Mouse (Mus musculus): ENCODE measurements around the gene Mst1r.

Gene Mst1r

DNA sequence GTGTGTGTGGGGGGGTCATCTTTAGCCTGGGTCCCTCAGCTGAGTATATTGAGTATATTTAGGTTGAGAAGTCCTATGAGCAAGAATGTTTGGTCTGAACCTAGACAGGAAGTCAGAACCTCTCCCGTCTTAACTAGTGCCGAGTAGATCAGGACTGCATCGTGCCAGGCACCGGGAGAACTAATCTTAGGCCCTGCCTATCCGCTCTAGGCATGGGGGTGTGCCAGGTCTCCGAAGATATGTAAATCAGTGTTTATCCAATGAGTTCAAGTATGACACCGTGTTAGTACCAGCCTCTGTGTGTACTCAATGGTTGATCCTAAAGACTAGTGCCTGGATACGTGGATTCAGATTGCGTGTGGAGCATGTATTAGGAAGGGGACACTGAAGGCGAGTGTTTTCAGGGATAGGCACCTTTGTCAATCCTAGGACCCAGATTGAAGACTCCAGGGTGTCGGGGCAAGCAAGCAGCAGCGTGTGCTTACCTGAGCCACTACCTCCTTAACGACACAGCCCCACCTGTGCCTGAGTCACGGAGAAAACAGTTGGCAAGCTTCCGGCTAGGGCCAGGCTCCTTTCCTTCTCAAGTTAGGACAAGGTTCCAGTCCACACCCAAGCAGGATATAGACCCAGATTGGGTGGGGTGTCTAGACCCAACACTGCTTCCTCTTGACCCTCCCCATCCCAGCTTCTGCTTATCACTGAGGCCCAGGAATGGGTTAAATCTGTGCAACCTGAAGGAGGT, 3.5 kb downstream of the Mst1r start:
- intact Hi-C loops (cut with DNase I) = no loop called here

DNA sequence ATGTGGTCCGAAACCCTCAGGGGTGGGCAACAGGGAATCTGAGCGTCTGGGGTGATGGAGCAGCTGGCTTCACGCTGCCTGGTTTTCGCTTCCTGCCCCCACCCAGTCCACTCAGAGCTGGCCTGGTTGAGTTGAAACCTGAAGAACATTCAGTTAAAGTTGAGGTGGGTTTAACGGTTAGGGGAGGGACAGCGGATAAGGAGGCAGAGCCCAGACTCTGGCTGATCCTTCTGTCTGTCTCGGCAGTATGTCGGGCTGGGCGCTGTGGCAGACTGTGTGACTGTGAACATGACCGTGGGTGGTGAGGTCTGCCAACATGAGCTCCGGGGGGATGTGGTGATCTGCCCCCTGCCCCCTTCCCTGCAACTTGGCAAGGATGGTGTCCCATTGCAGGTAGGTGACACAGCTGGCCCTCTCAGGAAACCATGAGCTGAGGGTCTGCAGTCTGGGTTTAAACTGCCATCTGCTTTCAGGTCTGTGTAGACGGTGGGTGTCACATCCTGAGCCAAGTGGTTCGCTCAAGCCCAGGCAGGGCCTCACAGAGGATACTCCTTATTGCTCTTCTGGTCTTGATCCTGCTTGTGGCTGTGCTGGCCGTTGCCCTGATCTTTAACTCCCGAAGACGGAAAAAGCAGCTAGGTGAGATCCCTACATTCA, 8.2 kb downstream of the Mst1r start:
- intact Hi-C loops (cut with DNase I) = no loop called here

DNA sequence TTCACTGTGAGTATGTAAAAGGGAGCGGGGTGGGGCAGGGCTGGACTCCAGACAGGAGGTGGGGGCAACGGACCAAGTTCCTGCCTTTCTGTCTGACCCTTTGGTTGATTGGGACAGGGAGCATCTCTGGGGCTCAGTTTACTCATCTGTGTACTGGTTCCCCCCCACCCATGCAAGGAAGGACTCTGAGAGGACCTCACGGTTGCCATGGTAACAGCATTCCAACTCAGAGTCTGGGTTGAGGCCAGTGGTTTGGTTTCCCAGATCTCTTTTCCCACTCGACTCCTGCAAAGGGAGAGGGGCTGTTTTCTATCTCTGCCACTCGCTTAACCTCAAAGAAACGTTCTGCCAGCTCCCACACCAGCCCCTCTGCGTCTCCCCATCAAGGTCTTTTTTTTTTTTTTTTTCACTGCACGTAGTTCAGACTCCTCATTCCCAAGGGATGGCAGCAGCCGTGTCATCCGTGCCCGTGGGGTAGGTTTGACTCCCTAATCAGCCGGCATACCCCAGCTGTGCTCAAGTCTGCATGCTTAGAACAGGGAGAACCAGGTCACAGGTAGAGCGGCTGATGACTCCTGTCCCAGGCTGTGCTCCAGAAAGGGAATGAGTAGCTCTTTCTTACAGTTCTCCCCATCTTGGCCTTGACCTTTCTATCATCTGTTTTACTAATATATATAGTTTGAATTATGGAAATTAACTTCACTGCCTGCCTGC, 11.4 kb downstream of the Mst1r start:
- intact Hi-C loops (cut with DNase I) = no loop called here

DNA sequence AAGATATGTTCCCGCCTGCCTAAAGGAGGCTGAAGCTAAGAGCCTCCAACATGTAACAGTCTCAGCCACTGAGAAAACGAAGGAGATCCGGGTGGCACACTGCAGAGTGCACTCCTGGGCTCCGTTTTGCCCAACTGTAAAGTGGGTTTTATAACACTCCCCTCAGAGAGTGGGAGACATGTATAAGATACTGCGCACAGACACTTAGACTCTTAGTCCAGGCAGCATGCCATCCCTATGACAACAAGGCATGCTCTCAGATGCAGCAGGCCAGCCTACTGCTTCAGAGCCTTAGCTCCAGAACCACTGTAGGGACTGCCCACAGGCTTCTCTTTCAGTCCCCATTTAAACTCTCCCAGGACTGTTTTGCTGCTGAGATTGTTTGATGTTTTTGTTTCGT, 12.2 kb downstream of the Mst1r start:
- intact Hi-C loops (cut with DNase I) = no loop called here

DNA sequence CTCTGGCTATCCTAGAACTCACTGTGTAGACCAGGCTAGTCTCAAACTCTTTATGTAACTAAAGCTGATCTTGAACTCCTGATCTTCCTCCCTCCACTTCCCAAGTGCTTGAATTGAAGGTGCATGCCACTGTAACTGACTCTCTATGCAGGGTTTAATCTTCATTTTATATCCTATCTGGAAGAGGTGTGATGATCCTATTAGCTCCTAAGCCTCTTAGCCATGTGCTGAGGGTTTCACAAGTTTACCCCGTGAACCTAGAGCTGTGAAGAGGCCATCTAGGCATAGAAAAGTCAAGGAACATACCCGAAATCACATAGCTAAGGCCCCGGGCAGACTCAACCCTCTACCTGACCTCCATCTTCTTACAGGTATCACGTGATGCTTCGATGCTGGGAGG, 12.8 kb downstream of the Mst1r start:
- intact Hi-C loops (cut with DNase I) = no loop called here

DNA sequence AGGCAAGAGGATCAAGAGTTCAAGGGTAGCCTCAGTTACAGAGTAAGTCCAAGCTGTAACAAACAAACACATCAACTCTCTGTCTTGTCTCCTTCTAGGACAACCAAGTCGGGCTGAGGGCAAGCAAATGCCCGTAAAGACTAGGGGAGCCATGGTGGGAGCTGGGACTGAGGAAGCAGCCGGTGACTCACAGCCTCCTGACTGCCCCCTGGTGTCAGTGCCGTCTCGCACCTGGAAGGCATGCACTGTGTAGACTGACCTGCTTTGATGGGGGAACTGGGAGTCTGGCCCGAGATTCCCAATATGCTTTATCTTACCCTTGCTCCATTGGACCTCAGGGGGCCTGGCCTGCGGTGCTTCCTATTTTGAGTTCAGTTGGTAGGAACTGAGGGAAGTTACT, 16.3 kb downstream of the Mst1r start:
- intact Hi-C loops (cut with DNase I) = no loop called here

DNA sequence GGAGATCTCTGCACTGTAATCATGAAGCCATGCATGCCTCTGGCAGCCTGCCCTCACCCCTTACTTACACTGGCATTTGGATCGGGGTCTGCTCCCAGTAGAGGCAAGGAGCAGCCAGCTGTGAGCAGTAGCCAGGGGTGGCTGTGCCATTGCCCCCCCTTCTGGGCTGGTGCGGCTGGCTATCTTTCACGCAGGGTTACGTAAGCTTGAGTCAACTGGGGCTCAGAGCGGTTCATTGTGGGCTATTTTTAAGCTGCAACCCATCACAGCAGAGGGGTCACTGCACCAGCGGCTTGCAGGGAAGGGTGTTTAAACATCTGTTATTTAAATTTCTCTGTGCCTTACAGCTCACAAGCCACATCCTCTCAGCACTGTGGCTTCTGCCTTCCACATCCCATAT, 17.3 kb downstream of the Mst1r start:
- intact Hi-C loops (cut with DNase I) = no loop called here

DNA sequence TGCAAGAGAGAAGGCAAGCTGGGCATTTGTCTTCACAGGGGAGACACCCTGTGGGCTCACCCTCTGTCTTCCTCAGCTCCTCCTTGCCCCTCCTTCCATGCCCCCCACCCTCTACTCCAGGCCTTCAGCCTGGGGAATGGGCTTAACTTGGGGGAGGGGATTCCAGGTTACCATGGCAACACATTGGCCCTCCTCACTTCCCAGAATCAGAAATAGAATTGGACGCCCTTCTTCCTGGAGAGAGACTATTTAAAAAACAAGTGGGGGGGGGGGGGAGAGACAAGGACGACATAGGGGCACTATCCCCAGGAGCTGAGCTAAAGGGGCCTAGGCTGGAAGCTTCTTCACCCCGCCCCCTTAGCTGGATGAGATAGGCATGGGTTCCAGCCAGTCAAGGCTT, 18.6 kb downstream of the Mst1r start:
- intact Hi-C loops (cut with DNase I) = no loop called here

DNA sequence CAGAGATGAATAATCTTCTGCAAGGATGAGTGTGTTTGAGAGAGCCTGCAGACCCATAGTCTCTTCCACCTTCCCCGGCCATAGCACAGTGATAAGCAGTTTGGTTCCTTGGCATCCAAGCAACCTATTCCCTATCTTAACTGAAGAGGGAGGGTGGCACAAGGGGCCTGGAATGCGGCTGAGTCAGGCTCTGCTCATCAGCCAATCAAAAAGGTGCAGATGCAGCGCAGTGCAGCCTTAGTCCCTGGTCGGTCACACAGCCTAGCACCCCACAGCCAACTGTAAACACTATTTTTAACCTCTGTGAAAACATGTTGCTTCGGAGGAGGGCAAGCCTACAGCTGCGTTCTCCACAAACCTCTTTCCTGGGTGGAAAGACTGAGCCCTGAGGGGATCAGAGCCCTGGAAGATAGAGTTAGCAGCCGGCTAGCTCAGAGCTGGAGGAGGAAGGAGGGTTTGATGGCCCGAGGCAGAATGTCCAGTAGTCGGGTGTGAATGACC, 20.3 kb downstream of the Mst1r start:
- intact Hi-C loops (cut with DNase I) = no loop called here

DNA sequence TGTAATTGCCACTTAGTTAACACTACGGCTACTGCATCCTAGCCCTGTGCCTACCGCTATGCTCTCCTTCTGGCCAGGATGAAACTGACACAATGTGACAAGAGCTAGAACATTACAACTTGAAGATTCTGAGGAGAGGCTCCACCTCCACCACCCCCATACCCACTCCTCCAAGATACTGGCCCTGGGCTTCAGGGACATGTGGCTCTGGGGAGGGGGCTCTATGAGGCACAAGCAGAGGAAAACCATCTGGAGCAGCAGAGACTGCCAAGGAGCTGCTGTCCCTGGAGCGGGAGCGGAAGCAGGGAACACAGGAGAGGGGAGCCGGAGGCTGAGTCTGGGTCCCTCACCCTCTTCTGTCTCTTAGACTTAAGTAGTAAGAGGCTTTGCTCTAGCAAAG, 21.1 kb downstream of the Mst1r start:
- intact Hi-C loops (cut with DNase I) = no loop called here

DNA sequence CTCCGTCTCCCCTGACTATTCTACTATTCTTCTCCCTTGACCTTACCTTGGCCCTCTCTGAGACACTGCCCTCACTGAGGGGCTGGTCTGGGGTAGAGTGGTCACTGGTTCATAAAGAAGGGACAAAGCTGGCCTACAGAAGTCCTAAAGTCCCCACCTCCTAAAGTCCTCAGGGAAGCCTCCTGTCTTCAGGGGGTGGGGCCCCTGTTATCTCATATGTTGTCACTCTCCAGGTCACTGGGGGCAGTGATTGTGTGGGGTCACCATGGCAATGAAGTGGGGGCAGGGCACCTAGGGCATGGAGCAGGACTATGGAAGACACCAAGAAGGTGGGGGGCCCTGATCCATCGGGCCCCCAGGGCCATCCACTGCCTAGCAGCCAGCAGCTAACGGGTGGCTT, 21.5 kb downstream of the Mst1r start, which contains the start of gene Actl11:
Gene Actl11 (plus strand): TSS at position 301 of the 400 bp plus-strand sequence.
- intact Hi-C loops (cut with DNase I) = no loop called here

DNA sequence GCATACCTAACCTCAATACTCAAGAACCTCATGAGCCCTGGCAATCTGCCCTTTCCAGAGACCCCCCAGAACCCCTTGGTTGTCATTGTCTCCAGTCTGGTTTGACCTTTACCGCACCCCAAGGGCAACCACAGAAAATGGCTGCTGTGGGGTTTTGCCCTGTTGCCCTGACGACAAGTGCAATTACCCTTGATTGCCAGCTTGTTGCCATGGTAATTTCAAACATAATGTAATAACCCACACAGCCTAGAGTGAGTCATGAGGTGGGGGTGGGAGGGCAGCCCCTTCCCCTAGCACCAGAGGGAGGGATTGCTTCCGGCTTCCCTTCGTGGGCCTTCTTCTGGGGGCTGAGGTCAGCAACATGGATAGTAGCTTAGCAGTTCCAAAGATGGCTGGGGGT, 25.5 kb downstream of the Mst1r start:
- intact Hi-C loops (cut with DNase I) = no loop called here

DNA sequence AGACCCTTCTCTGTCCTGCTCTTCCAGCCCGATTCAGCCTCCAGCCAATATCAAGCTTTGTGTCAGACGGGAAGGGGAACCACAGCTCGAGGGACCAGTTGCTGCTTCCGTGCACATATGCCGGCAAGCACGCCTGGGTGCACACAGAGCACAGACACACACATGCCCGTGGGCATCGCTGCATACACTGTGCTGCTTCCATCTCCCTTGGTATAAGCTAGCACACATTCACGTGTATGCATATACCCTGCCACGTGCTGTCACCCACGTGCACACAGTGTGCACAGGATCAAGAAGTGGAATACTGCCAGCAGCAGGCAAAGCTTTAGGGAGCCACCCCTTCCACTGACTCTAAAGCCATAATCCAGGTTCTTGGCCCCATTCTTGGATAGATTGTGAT, 27.5 kb downstream of the Mst1r start:
- intact Hi-C loops (cut with DNase I) = no loop called here

DNA sequence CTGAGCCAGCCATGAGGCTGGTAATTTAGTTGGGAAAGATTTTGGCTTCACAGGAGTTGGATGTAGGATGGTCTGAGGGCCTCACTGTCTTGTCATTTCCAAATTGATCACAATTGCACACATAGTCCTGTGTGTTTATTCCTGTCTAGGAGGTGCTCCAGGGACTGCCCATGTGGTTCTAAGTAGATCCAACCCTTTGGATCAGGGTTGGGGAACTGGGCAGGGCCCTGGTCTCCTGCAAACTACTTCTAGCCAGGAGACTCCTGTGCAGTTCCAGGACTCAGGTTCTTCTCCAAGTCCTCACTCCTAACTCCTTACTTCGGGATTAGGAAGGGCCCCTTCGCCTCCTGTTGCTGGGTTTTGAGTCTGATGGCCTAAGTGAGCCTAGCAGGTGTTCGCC, 28.7 kb downstream of the Mst1r start, which contains the start of gene Camkv:
Gene Camkv (plus strand): TSS at position 301 of the 400 bp plus-strand sequence.
- intact Hi-C loops (cut with DNase I) = no loop called here

DNA sequence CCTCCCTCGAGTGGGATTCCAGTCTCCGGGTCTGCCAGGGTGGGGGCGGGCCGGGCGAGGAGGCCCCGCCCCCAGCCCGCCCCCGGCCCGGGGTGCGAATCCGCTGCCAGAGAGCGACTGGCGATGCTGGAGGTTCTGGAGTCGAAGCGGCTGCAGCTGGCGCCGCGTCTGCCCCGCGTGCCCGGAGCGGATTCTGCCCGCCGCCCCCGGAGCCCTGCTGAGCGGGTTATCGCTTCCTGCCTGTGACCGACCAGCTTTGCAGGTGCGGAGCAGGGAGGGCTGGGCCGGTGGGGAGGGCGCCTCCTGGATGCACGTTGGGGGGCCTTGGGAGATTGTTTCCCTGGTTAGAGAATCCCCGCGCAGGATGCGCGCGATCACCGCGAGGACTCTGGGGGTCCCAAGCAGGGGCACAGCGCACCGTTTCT, 29.1 kb downstream of the Mst1r start:
- intact Hi-C loops (cut with DNase I) = no loop called here

DNA sequence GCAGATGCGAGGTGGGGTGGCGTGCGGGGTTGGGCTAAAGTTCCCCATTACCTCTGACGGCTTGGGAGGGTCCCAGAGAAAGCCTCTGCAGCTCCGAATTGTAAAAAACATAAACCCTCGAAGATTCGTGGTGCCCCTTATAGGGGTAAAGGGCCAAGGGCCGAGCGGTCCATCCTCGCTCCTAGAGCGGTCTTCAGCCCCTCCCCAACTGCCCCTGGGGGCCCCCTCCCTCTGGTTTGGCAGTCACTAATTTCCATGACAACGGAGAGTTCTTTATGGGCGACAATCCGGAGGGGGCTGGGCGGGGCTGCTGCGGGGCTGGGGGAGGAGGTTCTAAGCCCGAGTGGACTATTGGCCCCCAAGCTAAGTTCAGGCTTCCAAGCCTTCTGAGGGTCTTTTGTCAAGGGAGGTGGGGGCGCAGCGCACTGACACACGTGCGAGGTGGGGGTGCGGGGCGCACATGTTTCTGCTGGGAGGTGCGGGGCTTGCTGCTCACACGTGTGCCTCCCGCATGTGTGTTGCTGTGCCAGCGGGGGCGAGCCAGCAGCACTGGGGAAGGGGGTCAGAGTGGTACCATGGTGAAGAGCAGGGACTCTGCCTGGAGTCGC, 29.6 kb downstream of the Mst1r start:
- intact Hi-C loops (cut with DNase I) = no loop called here

DNA sequence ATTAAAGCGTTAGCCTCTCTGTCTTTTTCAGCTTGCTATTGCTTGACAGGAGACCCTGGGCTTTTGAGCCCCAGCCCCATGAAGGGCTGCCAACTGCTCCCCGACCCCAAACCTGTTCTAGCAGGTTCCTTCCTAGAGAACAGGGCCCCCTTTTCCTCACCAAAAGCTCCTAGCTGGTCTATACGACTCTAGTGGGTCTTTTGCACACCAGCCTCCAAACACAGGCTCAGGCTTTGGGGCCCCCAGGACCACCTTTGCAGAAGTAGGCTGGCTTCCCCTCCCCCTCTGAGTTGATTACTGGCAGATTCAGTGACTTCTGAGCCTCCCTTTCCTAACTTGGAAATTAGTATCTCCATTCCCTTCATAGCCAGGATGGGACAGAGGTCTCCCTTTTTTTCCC, 30.2 kb downstream of the Mst1r start:
- intact Hi-C loops (cut with DNase I) = no loop called here

DNA sequence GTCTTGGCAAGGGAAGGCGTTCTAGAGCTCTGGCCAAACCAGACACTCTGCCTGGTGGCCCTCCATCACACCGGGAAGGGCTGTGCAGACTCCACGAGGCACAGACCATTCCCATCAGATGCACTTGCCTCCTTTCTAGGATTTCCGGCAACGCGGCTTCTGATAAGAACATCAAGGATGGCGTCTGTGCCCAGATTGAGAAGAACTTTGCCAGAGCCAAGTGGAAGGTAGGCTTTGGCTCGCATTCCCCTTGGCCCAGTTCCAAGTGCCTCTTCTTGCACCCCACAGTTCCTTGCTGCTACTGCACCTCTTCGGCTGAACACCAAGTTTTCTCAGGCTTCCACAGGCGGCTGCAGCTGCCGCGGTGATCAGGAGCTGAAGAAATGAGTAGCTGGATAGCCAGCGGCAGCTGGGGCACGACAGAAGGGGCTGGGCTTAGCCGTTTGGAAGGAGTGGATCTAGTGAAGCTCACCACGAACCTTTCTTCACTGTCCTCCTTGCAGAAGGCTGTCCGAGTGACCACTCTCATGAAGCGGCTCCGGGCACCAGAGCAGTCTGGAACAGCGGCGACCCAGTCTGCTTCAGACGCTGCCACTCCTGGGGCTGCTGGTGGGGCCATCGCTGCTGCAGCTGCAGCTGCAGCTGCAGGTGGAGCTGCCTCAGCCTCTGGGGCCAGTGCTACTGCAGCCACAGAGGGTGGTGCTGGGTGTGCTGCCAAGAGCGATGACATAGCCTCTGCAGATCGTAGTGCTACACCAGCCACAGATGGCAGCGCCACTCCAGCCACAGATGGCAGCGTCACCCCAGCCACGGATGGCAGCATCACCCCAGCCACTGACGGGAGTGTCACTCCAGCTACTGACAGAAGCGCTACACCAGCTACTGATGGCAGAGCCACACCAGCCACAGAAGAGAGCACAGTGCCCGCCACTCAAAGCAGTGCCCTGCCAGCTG, 40.8 kb downstream of the Mst1r start:
- intact Hi-C loops (cut with DNase I) = no loop called here

DNA sequence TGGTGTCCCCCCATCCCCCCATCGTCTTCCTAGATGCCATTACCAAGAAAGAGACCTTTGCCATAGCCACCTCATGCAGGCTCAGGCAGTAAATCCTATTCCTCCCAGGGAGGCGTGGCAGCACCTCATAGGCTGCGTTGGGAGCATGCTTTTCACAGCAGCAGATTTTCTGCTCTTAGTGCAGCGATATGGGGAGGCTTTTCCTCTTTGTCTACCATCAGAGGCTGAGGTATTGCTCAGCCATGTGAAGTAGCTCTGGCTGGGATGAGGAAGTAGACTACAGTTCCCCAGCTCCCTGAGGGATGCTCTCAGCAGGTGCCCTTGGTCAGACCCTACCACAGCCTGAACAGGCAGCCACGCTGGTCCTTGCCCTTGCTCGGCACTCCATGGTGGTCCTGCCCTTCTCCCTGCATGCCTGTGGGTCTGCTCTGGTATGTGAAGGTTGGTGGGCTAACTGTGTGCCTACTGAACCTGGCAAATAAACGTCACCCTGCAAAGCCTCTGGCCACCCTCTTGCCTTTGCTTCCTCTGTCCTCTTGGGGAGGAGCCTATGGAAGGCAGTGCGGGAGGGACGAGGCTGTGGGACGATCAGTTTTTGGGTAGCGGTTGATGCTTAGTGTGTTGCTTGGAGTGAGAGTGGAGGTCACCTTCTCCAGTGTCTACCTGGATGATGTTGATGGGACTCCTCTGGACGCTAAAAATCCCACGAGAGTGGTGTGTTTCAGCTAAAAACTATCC, 42.7 kb downstream of the Mst1r start:
- intact Hi-C loops (cut with DNase I) = no loop called here

DNA sequence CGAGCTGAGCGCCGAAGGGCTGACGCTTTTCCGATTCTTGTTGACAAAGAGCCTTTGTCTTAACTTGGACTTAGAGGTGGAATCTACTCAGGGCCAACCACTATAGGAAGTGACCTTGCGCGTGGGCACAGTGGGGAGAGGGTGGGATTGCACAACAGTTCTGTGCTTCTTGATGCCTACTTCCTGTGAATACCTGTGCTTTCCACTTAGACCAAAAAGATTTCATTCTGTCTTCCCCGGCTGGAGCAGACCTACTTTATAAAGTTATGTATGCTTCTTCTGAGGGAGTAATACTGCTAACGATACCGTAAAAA, 43.2 kb downstream of the Mst1r start, which contains the start of gene Traip:
Gene Traip (plus strand): TSS at position 215 of the 314 bp plus-strand sequence.
- intact Hi-C loops (cut with DNase I) = no loop called here

Measured in adrenal gland (tissue).